Mouse (Mus musculus): Measurements from ENCODE around the gene Angptl2.

DNA sequence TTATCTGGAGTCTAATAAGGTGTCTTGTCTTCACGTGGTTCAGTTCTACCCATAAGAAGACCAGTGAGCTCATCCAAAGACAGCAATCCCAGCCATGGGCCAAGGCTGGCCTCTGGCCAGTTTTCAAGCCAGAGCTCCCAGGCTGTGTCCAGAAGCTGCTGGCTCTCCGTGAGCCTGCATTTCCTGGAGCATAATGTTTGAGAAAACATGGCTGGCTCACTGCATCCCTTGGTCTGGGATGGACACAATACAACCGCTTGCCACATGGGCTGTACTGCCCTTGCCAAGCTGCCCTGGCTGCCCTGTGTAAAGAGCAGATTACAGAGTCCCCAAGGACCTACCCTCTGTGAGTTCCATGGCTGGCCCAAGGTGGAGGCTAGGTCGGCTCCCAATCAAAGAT lies 67.0 kb downstream of the Angptl2 start:
- TF ChIP-seq POLR2A (IDR thresholded peaks at IDR 0.05; ENCODE audit: borderline replicate concordance, insufficient read depth, low read length), result no peak
- no peak for TF ChIP-seq CTCF (IDR thresholded peaks at IDR 0.05; ENCODE audit: borderline replicate concordance, insufficient read depth, low read depth, low read length)

All from cerebellum, adult 2 months (tissue).